Mouse (Mus musculus) testis, postnatal 10 days (tissue): Measurements from ENCODE around the gene Srd5a3.
A peak's percentile ranks its signal among the peaks of the same experiment; 100 is the strongest.

Experiments used
- DNase-seq: peaks from one replicate; pipeline ENCODE4 v3.0.0; 2021; ENCODE audit warnings: low spot score

Srd5a3 gene

GRCm38 (mm10) chr5:76153430-76153829 lies 13.4 kb downstream of the Srd5a3 start:
- peak; percentile 31 for DNase-seq

GRCm38 (mm10) chr5:76154434-76155165 lies 14.5 kb downstream of the Srd5a3 start:
- no peak for DNase-seq

GRCm38 (mm10) chr5:76159555-76159954 lies 19.5 kb downstream of the Srd5a3 start:
- peak; percentile 49 for DNase-seq

GRCm38 (mm10) chr5:76160086-76160485 lies 20.0 kb downstream of the Srd5a3 start:
- DNase-seq, result peak; percentile 34

- DNase-seq, result peak; percentile 29
Measured at GRCm38 (mm10) chr5:76161491-76161890, 21.4 kb downstream of the Srd5a3 start.

- DNase-seq, result peak; percentile 29
Measured at GRCm38 (mm10) chr5:76162926-76163325, 22.9 kb downstream of the Srd5a3 start.

- DNase-seq, result peak; percentile 29
Measured at GRCm38 (mm10) chr5:76163828-76164390, 23.8 kb downstream of the Srd5a3 start.

GRCm38 (mm10) chr5:76164827-76165226 lies 24.8 kb downstream of the Srd5a3 start:
- DNase-seq, result peak; percentile 17

- peak; percentile 37 for DNase-seq
Measured at GRCm38 (mm10) chr5:76170522-76170921, 30.5 kb downstream of the Srd5a3 start.

GRCm38 (mm10) chr5:76171039-76171438 lies 31.0 kb downstream of the Srd5a3 start:
- no peak for DNase-seq

GRCm38 (mm10) chr5:76175051-76175450 lies 35.0 kb downstream of the Srd5a3 start:
- DNase-seq, result peak; percentile 10

GRCm38 (mm10) chr5:76176411-76176810 lies 36.3 kb downstream of the Srd5a3 start:
- no peak for DNase-seq

- no peak for DNase-seq
Measured at GRCm38 (mm10) chr5:76176841-76177240, 36.8 kb downstream of the Srd5a3 start.

GRCm38 (mm10) chr5:76177664-76178063 lies 37.6 kb downstream of the Srd5a3 start:
- no peak for DNase-seq

- DNase-seq, result peak; percentile 6
Measured at GRCm38 (mm10) chr5:76179171-76179570, 39.1 kb downstream of the Srd5a3 start.

- DNase-seq, result peak; percentile 21
Measured at GRCm38 (mm10) chr5:76179791-76180190, 39.7 kb downstream of the Srd5a3 start.

GRCm38 (mm10) chr5:76182326-76182725 lies 42.3 kb downstream of the Srd5a3 start:
- no peak for DNase-seq

GRCm38 (mm10) chr5:76183043-76183749 lies 43.1 kb downstream of the Srd5a3 start:
- DNase-seq, result no peak

- peak; percentile 95 for DNase-seq
Measured at GRCm38 (mm10) chr5:76183750-76184261, 43.7 kb downstream of the Srd5a3 start, which contains the start of gene Tmem165. TSS of gene Tmem165 (plus strand) at chr5:76183880.

GRCm38 (mm10) chr5:76184286-76185080 lies 44.4 kb downstream of the Srd5a3 start:
- peak; percentile 81 for DNase-seq

- DNase-seq, result no peak
Measured at GRCm38 (mm10) chr5:76187885-76188284, 47.8 kb downstream of the Srd5a3 start.

GRCm38 (mm10) chr5:76190609-76191008 lies 50.5 kb downstream of the Srd5a3 start:
- DNase-seq, result no peak
